Mouse (Mus musculus) liver (tissue): ENCODE data around the gene Nrip2.
"Not testable (repeated sequence)": the region's sequence is repeated elsewhere in the genome, so short reads cannot be mapped to it uniquely, and the experiment has no call there.

Source experiments
- DNase-seq: peaks from one replicate; pipeline ENCODE4 v3.0.0-alpha.2; 2020; ENCODE audit warnings: mixed read lengths

Gene Nrip2

GRCm38 (mm10) chr6:128398996-128399395 is at the start of gene Nrip2:
Gene Nrip2, plus strand, starts transcription at chr6:128399296.
- no peak for DNase-seq

DNA sequence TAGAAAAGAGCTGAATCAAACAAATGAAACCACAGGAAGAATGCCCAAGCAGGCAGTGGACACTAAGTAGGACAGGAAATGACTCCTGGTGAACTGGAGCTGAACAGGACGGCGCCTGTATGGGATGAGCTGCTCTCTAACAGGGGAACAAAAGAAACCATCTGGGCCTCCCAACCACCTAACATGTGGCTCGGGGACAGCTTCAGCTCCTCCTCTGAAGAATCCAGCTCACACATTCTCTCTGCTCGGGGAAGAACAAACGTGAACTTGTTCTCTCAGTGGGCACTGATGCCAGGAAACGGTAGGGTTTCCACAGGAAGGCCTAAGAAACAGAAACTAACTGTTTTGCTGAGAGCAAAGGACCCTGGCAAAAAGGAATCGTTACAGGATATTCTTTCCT is 49.4 kb upstream of the Nrip2 start:
- DNase-seq = no peak

DNA sequence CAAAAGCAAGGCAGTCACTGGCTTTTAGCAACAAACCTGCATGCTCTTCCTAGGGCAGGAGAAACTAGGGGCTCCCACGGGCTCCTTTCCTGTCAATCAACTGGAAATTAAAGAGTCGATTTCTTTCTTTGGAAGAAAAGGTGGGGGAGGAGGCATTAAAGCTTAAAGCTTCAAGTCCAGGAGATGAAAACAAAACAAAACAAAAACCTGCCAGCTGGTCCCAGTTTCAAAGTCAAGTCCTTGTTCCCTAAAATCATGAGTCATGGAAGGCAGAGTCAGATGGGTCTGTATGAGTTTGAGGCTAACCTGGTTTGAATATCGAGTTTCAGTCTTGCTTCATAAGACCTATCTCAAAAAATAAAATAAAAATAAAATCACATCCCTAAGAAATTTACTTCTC is 45.0 kb upstream of the Nrip2 start:
- no peak for DNase-seq

DNA sequence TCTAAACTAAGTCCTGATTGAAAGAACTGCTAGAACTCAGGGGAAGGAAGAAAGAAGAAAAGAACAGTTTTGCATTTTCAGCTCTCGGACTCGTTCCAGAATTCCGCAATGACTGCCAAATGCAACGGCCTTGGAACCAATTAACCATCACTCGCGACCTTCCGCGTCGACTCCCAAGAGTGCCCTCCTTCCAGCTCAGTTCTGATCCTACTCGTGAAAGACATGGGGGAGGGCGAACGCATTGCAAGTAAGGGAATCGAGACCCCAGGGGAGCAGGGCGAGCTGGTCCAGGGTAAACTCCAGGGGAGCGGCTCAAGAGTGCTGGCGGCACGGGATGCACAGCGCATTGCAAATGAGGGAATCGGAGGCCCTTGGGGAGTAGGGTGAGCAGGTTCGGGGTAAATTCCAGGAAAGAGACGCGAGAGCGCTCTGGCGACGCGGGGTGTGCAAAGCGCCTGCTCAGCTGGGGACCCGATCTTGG is 43.9 kb upstream of the Nrip2 start:
- peak; percentile 24 for DNase-seq

DNA sequence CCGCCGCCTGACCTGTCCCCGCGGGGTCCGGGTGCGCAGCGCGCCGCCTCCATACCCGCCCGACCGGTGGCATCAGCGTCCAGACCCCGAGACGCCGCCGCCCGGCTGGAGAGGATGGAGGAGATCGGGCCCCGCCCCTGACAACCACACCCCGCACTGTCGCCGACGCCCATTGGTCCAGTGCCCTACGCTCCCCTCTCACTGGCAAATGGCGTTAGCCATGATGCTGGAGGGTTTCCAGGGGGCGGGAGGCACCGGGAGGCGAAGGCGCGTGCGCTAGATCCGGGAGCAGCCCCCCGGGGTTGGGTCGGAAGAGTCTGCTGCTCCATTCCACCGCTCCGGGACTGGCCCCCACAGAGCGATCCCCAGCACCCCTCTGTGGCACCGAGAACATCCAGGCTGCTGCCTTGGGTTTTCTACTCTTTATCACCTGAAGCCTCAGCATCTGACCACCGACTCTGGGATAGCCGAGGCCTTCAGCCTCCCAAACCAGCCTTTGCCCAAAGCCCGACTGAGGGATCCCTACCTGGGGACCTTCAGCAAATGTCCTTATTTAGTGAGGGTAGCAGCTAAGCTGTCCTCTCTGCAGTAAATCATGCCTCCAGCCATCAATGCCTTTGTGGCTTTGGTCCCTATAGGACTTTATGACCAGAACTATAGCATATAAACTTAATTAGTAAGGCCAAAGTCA is 43.2 kb upstream of the Nrip2 start, which contains the start of gene Tulp3:
TSS of gene Tulp3 (minus strand) at position 126 of the 691 bp plus-strand sequence.
- peak; percentile 94 for DNase-seq

GRCm38 (mm10) chr6:128358999-128359398 is 40.1 kb upstream of the Nrip2 start:
- peak; percentile 50 for DNase-seq

DNA sequence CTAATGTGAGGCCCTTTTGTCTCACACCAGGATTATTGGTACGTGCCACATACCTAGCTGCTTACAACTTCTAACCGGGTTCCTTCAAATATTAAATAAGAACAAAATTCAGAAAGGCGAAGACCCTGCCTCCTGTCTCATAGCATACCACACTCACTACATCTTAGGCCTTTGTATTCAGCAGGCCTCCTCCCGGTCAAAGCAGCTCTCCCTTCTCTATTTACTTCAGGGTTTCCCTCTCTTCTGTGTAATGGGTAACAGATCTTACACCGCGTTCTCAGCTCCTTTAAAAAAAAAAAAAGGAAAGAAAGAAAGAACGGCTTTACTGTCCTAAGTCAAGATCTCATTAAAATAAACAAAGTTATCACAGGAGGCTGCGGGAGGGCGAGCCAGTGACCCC is 37.2 kb upstream of the Nrip2 start:
- DNase-seq = no peak

- DNase-seq = peak; percentile 92
These were observed 36.6 kb upstream of the Nrip2 start, which contains the start of the genes Rhno1 and Foxm1 for GRCm38 (mm10) chr6:128362381-128363006. Gene Rhno1, minus strand, starts transcription at chr6:128362911. Gene Foxm1, plus strand, starts transcription at chr6:128362967.

DNA sequence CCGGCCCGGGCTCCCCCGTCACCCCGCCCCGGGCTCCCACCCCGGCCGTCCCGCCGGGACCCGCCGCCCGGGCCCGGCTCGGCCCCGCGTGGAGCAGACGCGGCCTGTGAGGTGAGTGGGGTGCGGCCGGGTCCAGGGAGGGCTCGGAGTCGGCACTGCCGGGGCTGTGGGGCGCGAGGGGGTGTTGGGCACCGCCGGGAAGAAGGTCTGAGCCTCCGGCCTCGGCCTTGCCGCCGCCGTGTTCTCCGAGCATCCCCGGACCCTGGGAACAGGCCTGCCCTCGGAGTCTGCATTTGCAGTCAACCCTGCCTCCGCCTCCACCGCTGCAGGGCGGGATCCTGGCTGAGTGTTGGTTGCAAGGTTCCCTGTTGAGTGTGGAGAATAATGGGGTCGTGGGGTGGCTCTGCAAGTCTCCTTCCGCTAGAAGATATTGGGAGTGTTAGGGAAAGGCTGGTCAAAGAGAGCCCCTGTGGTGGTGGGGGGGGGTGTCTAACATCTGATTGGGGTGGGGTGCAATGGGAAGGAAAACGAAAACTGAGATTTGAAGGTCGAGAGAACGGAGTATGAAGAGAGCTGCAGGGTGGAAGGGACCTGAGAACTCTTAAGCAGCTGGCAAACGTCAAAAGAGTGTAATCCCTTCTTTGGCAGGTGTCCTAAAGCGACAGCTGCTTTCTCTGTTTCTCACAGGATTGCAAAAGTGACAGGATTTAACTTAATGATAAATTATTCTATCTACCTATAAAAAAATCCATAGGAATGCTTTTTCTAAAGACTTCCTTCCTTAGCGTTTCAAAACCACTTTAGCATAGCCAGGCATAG is 35.9 kb upstream of the Nrip2 start:
- peak; percentile 61 for DNase-seq

DNA sequence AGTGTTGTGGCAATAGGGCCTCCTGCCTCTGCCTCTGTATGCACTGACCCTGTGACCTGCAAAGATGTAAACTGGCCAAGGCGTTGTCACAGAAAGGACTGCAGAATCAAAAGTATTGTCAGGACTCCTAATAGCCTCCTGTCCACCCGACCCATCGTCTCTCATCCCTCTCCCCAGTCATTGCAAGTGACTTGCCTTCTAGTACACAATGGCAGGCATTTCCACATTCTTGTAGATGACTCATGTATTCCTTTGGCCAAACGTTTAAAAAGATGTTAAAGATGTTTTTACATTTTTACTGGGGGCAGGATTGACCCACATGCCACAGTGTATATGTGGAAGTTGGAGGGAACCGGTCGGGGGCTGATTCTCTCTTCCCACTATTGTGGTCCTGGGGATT is 34.4 kb upstream of the Nrip2 start:
- DNase-seq = no peak

- no peak for DNase-seq
These were observed 32.6 kb upstream of the Nrip2 start for GRCm38 (mm10) chr6:128366466-128366865.

DNA sequence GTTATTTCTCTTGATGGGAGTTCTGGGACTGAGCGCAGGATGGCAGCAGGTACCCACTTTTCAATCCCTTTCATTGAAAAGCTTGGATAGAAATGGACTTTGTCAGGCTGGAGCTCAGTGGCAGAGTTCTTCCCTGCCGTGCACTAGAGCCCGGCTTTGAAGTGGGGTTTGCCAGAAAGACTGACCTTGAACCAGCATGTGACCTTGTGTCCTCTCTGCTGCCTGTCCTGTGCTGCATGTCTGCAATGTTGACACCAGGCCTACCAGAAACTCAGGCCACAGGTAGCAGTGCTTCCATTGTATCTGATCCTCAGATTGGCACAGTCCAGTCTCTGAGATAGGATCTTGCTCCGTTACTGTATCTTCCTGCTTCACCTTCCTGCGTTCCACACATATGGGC is 29.1 kb upstream of the Nrip2 start:
- DNase-seq = peak; percentile 20

DNA sequence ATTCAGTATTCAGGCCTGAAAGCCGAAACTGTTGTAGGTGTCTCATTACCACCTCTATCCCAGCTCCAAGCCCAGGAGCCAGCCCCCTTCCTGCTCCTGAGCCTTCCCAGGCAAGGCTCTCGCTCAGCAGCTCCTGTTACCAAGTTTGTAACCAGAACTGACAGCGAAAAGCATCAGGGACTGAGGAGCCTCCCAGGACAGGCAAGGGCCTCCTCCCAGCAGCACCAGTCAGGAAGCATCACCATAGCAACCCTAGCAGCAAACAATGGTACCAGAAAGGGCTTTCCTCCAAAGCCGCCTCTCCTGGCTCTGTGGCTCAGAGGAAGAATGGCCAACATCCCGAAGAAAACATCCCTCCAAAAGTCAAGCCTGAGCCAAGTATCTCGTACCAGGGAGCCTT is 23.9 kb upstream of the Nrip2 start, which contains the start of the genes Tex52 and Gm44596:
TSS of gene Tex52 (plus strand) at position 265 of the 400 bp plus-strand sequence.
TSS of gene Gm44596 (plus strand) at position 312 of the 400 bp plus-strand sequence.
- DNase-seq = no peak

DNA sequence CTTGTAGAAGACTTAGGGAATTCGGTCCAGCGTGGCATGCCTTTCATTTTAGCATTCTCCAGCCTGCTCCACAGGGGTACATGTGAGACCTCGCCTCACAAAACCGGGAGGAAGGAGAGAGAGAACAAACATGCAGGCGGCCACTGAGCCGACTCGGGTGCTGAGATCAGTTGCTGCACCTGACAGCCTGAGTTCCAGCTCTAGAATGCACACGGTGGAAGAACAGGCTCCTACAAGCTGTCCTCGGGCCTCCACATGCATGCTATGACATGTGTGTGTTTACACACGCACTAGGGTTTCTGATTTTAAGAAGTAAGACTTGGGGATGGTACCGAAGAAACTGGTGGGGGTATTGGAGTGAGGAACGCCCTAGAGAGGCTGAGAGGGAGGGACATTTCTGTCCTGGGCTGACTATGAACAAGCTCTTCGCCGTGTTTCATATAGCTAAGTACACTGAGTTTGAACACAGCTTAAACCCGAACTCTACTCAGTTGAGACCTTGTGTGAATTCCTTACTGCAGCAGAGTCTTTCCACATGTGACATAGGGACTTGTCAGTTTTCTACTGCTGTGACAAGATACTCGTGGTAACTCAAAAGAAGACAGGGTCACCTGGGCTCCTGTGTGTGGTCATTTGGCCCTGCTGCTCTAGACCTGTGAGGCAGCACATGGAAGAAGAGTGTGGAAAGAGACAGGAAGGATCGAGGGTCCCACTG is 22.6 kb upstream of the Nrip2 start:
- no peak for DNase-seq

DNA sequence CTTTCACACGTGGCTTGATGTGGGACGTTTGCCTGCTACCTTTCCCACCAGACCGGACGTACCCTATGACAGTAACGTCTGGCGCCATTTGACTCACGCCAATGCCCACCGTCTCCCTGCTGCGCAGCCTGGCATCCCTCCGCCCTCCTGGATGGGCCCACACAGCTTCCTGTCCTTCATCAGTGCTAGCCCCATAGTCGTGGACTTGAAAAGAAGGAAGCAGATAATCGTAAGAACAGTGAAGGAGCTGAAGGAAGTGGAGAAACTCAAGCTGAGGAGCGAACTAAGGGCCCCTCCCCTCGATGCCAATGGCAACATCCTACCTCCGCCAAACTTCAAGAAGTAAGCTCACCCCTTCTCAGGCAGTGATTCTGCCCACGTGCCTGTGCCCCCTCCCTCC is 19.5 kb upstream of the Nrip2 start:
- DNase-seq = no peak

DNA sequence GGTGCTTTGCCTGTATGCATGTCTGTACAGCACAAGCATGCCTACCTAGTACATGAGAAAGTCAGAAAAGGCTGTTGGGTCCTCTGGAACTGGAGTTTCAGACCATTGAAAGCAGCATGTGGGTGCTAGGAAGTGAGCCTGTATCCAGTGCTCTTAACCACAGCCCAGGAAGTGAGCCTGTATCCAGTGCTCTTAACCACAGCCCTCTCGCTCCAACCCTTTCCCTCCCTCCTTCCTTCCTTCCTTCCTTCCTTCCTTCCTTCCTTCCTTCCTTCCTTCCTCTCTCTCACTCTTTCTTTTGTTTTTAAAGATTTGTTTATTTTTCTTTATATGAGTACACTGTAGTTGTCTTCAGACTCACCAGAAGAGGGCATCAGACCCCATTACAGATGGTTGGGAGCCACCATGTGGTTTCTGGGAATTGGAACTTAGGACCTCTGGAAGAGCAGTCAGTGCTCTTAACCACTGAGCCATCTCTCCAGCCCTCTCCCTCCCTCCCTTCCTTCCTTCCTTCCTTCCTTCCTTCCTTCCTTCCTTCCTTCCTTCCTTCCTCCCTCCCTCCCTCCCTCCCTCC is 18.4 kb upstream of the Nrip2 start:
- DNase-seq = not testable (repeated sequence)

DNA sequence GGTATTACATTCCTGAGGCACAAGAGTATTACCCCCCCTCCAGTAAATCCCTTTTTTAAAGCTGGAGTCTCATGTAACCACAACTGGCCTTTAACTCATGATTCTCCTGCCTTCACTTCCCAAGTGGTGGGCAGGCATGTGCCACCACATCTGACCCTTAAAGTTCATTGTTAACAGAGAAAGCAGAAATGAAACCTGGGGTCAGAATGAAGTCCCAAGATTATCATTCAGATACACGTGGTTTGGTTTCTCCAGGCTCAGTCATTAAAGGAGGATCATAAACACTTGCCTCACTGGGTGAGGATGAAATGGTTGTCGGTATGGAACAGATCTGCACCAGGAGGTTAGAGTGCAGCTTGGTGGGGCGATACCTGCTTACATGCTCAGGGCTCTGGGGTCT is 17.8 kb upstream of the Nrip2 start:
- DNase-seq = no peak

- no peak for DNase-seq
These were observed 15.3 kb upstream of the Nrip2 start for GRCm38 (mm10) chr6:128383752-128384151.

DNA sequence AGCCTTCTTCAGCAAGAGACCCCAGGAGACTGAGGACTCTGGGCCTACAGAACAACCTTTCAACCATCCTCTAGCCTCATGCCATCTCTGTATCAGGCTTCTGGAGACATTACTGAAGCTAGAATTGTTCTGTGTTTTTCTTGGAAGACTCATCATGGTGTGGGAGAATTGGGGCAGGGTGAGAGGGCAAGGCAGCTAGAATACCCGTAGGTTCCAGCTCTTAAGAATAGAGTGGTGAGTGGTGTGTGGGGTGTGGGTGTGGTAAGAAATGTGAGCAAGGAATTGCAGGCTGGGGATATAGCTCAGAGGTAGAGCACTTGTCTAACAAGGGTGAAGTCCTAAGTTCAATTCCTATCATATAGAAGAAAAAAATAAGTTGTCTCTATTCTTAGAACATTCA is 14.1 kb upstream of the Nrip2 start:
- no peak for DNase-seq

- DNase-seq = no peak
These were observed 9.9 kb upstream of the Nrip2 start for GRCm38 (mm10) chr6:128389185-128389584.

- DNase-seq = no peak
These were observed 8.4 kb upstream of the Nrip2 start for GRCm38 (mm10) chr6:128390683-128391082.

DNA sequence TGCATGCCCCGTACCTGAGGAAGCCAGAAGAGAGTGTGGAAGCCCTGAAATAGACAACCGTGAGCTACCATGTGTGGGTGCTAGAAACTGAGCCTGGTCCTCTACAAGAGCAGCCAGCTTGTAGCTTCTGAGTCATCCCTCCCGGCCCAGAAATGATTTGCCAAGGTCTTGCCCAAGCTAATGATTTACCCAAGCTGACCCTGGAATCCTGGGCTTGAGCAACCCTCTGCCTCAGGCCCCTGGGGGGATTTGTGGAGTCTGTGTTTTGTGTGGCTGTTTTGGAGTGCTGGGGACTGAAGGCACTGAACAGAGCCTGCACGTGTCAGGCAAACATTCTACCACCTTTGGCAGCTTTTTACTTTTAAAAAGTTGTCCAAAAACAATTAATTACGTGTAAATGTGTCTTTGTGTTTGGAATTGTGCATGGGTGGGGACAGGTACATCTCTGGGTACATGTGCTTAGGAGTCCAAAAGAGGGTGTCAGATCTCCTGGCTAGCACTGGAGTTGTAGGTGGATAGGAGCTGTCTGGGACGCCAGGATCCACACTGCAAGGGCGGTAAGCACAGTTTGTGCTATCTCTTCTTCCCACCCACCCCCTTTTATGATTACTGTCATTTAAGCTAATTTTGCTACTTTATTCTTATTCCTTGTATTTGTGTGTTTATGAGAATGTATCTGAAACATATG is 1.4 kb upstream of the Nrip2 start:
- peak; percentile 42 for DNase-seq
